Comparison of ENCODE assay signal across 8 mouse cellular contexts in genomic region chr15:96604282-96604681, GRCm38 (mm10). TPM values are rescaled to one million over a fixed set of nuclear protein-coding genes. Genes with fewer than 3 reads are reported as not detected.
A peak's percentile ranks its signal among the peaks of the same experiment; 100 is the strongest.
DNase-seq lines count a peak whose midpoint lies in the region; ATAC-seq and TF ChIP-seq lines count a peak whose summit lies in the region.

No protein-coding gene starts in this region.

- ATAC-seq in kidney, embryonic 15.5 days (replicated peaks; ENCODE audit: low FRiP score) = peak; percentile 72
- ATAC-seq in intestine, postnatal 0 days = peak; percentile 71
- ATAC-seq in midbrain, embryonic 13.5 days = peak; percentile 45; the same call in 1 of the 2 replicates

- TF ChIP-seq POLR2A in brain, embryonic 14.5 days (IDR thresholded peaks at IDR 0.05; ENCODE audit: borderline replicate concordance, extremely low read depth, insufficient read depth, insufficient read length, poor library complexity, severe bottlenecking) = no peak
- no peak for TF ChIP-seq POLR2A in thymus, adult 2 months (IDR thresholded peaks at IDR 0.05; ENCODE audit: control insufficient read depth, extremely low read depth, insufficient read depth, low read length, poor library complexity)

- DNase-seq in kidney, adult 11 months = no peak
- DNase-seq in brain, embryonic 14.5 days (ENCODE audit: low read depth) = peak; percentile 65
- peak; percentile 75 to 82 for DNase-seq in heart, adult 18-20 months
- no peak for DNase-seq in thymus, adult 2 months
- DNase-seq in thymus, postnatal 25 days = no peak

- 49% methylated on average over 10 of the region's 10 CpGs for WGBS in kidney, embryonic 15.5 days
- WGBS in intestine, postnatal 0 days = 32% methylated on average over 10 of the region's 10 CpGs
- 65% methylated on average over 10 of the region's 10 CpGs for WGBS in midbrain, embryonic 13.5 days
- WGBS in thymus, adult 2 months = 85% methylated on average over 10 of the region's 10 CpGs

- H3K4me2 ChIP-seq in kidney, embryonic 15.5 days = no peak overlapping the region
- H3K4me2 ChIP-seq in intestine, postnatal 0 days (replicated peaks; ENCODE audit: low read depth) = peak overlapping the region; percentile 3; the same call in 1 of the 2 replicates
- H3K4me2 ChIP-seq in midbrain, embryonic 13.5 days (replicated peaks) = no peak overlapping the region

- H3K4me3 ChIP-seq in kidney, embryonic 15.5 days (replicated peaks) = no peak overlapping the region
- H3K4me3 ChIP-seq in intestine, postnatal 0 days (ENCODE audit: low read depth, low read length) = no peak overlapping the region
- no peak overlapping the region for H3K4me3 ChIP-seq in midbrain, embryonic 13.5 days (replicated peaks)
- H3K4me3 ChIP-seq in thymus, adult 2 months (ENCODE audit: control insufficient read depth, insufficient read depth, low read length) = no peak overlapping the region

- H3K4me1 ChIP-seq in kidney, embryonic 15.5 days = peaks cover 28% of the 10 kb centered on the region
- peaks cover 7% of the 10 kb centered on the region; the same call in 1 of the 2 replicates for H3K4me1 ChIP-seq in intestine, postnatal 0 days (replicated peaks; ENCODE audit: control insufficient read depth, insufficient read depth, low read length)
- H3K4me1 ChIP-seq in midbrain, embryonic 13.5 days (replicated peaks) = peaks cover 35% of the 10 kb centered on the region
- peaks cover under 1% of the 10 kb centered on the region for H3K4me1 ChIP-seq in thymus, adult 2 months (replicated peaks; ENCODE audit: control insufficient read depth, insufficient read depth, low read length)

- H3K27me3 ChIP-seq in kidney, embryonic 15.5 days = no peaks in the 10 kb centered on the region
- H3K27me3 ChIP-seq in intestine, postnatal 0 days (replicated peaks; ENCODE audit: control insufficient read depth, insufficient read depth, low read length) = no peaks in the 10 kb centered on the region
- H3K27me3 ChIP-seq in midbrain, embryonic 13.5 days = no peaks in the 10 kb centered on the region
- H3K27me3 ChIP-seq in thymus, adult 2 months (ENCODE audit: control insufficient read depth, insufficient read depth, low read length) = no peaks in the 10 kb centered on the region

- peak overlapping the region; percentile 60 for H3K27ac ChIP-seq in kidney, embryonic 15.5 days
- H3K27ac ChIP-seq in intestine, postnatal 0 days (ENCODE audit: low read depth, low read length) = 0 out of 2 replicates have a peak overlapping the region, but pooled peaks have one; percentile 1
- 0 out of 2 replicates have a peak overlapping the region, but pooled peaks have one; percentile 30 for H3K27ac ChIP-seq in midbrain, embryonic 13.5 days
- H3K27ac ChIP-seq in thymus, adult 2 months (ENCODE audit: control insufficient read depth, insufficient read depth, low read length) = no peak overlapping the region

- H3K36me3 ChIP-seq in kidney, embryonic 15.5 days = peaks cover 41% of the 10 kb centered on the region
- H3K36me3 ChIP-seq in intestine, postnatal 0 days (ENCODE audit: control insufficient read depth, insufficient read depth) = peaks cover 27% of the 10 kb centered on the region
- peaks cover 54% of the 10 kb centered on the region for H3K36me3 ChIP-seq in midbrain, embryonic 13.5 days
- H3K36me3 ChIP-seq in thymus, adult 2 months (ENCODE audit: control insufficient read depth, insufficient read depth, low read length) = peaks cover 29% of the 10 kb centered on the region

- no peaks in the 10 kb centered on the region for H3K9me3 ChIP-seq in kidney, embryonic 15.5 days (replicated peaks)
- no peaks in the 10 kb centered on the region for H3K9me3 ChIP-seq in intestine, postnatal 0 days (ENCODE audit: control insufficient read depth)
- H3K9me3 ChIP-seq in midbrain, embryonic 13.5 days = no peaks in the 10 kb centered on the region

- TF ChIP-seq CTCF in brain, embryonic 14.5 days (IDR thresholded peaks at IDR 0.05; ENCODE audit: borderline replicate concordance, extremely low read depth, insufficient read depth, insufficient read length) = no peak
- 0 out of 2 replicates have a peak, but pooled peaks have one; percentile 5 for TF ChIP-seq CTCF in intestine, postnatal 0 days (IDR thresholded peaks at IDR 0.05; ENCODE audit: low read depth)
- no peak for TF ChIP-seq CTCF in thymus, adult 2 months (IDR thresholded peaks at IDR 0.05; ENCODE audit: borderline replicate concordance, control insufficient read depth, extremely low read depth, insufficient read depth, low read length, poor library complexity)

- H3K9ac ChIP-seq in kidney, embryonic 15.5 days = no peak overlapping the region
- H3K9ac ChIP-seq in intestine, postnatal 0 days (ENCODE audit: low read depth, low read length) = no peak overlapping the region
- no peak overlapping the region for H3K9ac ChIP-seq in midbrain, embryonic 13.5 days (replicated peaks)

RNA-seq across cellular contexts. Expression of gene Slc38a1, which starts 38.4 kb away (rescaled TPM):
- 69.9 and 74.8 TPM in 2 replicates for polyA plus RNA-seq in kidney, embryonic 15.5 days (2015; fragmentation: Nextera tagmentation; extraction: Ambion mirVana)
- polyA plus RNA-seq in brain, embryonic 14.5 days (2012; rRNA removed) = 122 and 133 TPM in 2 replicates
- total RNA-seq in heart, adult 18-20 months (2021) = 10 to 100 TPM in 1 of 2 experiments, 1 to 10 TPM in 1; 5.9 to 13.3 TPM
- polyA plus RNA-seq in intestine, postnatal 0 days (2015; fragmentation: Nextera tagmentation; extraction: Ambion mirVana) = 78.6 and 79.8 TPM in 2 replicates
- 156 and 159 TPM in 2 replicates for polyA plus RNA-seq in midbrain, embryonic 13.5 days (2015; fragmentation: Nextera tagmentation; extraction: Ambion mirVana)
- polyA plus RNA-seq in thymus, adult 2 months (2012; rRNA removed) = 136 and 170 TPM in 2 replicates

Comparison
In these comparisons a context has a peak if more than half of its experiments do, and no peak if none do; other contexts are left out.
1. DNase-seq: peak in brain, embryonic 14.5 days (single experiment) and heart, adult 18-20 months (2 of 2); none in kidney, adult 11 months (single experiment), thymus, adult 2 months (single experiment) and thymus, postnatal 25 days (single experiment).
2. Peak in every context shown above with its lines, with median percentiles within 50 percentile points of each other: ATAC-seq.